Mouse (Mus musculus) erythroblast, embryonic 14.5 days (primary cell): Measurements from ENCODE around the gene St3gal5. TPM values are rescaled to one million over a fixed set of nuclear protein-coding genes. Genes with fewer than 3 reads are reported as not detected.
"Not testable (repeated sequence)": the region's sequence is repeated elsewhere in the genome, so short reads cannot be mapped to it uniquely, and the experiment has no call there.

Experiments
- H3K27me3 ChIP-seq: 2 replicates; pipeline ENCODE4 v1.6.1; 2012; ENCODE audit warnings: inconsistent platforms; ENCODE audit not compliant: control insufficient read depth
- H3K36me3 ChIP-seq: 2 replicates; pipeline ENCODE4 v1.6.1; 2012; ENCODE audit warnings: mild to moderate bottlenecking, inconsistent platforms; ENCODE audit not compliant: control insufficient read depth
- H3K4me1 ChIP-seq: 2 replicates; pipeline ENCODE4 v1.6.1; 2012; ENCODE audit warnings: inconsistent platforms; ENCODE audit not compliant: control insufficient read depth
- H3K4me3 ChIP-seq: replicated peaks from 2 replicates; pipeline ENCODE3; 2012; ENCODE audit warnings: moderate library complexity, mild to moderate bottlenecking, inconsistent platforms
- H3K9me3 ChIP-seq: 2 replicates; pipeline ENCODE4 v1.6.1; 2012; ENCODE audit warnings: low read length, inconsistent platforms, mixed read lengths; ENCODE audit not compliant: control insufficient read depth
- GATA1 ChIP-seq: IDR thresholded peaks from 2 replicates; pipeline ENCODE4 v1.6.1; 2012; ENCODE audit warnings: low read length, inconsistent platforms, mixed read lengths
- TAL1 ChIP-seq: IDR thresholded peaks from 3 replicates; pipeline ENCODE4 v1.6.1; 2012; ENCODE audit warnings: low read length, inconsistent platforms, mixed read lengths
- polyA plus RNA-seq: library from polyadenylated mRNA; stranded (reverse); fragments of >175 nt; gene quantifications from 2 replicates; pipeline ENCODE4 v1.2.3, GENCODE M21; 2012

The St3gal5 gene
- polyA plus RNA-seq, 1 experiment: 56.9 TPM

DNA sequence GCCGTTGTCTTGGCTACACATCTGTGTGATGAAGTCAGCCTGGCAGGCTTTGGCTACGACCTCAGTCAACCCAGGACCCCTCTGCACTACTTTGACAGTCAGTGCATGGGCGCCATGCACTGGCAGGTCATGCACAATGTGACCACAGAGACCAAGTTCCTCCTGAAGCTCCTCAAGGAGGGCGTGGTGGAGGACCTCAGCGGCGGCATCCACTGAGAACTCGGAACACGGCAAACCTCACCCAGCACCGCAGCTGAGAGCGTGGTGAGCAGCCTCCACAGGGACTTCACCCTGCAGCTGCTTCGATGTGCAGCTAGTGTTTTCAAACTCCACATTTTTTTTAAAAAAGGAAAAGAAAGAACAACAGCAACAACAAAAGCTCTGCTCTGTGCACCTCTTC is 56.1 kb downstream of the St3gal5 start:
- H3K36me3 ChIP-seq: peaks cover 94% of the 10 kb centered on the region
- TF ChIP-seq TAL1 (no peak), GATA1 (no peak)
- no peaks in the 10 kb centered on the region for H3K4me1 ChIP-seq
- no peak overlapping the region for H3K4me3 ChIP-seq
- H3K27me3 ChIP-seq: no peaks in the 10 kb centered on the region; the same call in 1 of the 2 replicates
- peaks cover 17% of the 10 kb centered on the region for H3K9me3 ChIP-seq

- peaks cover 12% of the 10 kb centered on the region for H3K9me3 ChIP-seq
- H3K36me3 ChIP-seq: peaks cover 93% of the 10 kb centered on the region
- H3K4me3 ChIP-seq, H3K27me3 ChIP-seq, H3K4me1 ChIP-seq: not testable (repeated sequence)
These were observed 56.6 kb downstream of the St3gal5 start for GRCm38 (mm10) chr6:72154008-72154407.

DNA sequence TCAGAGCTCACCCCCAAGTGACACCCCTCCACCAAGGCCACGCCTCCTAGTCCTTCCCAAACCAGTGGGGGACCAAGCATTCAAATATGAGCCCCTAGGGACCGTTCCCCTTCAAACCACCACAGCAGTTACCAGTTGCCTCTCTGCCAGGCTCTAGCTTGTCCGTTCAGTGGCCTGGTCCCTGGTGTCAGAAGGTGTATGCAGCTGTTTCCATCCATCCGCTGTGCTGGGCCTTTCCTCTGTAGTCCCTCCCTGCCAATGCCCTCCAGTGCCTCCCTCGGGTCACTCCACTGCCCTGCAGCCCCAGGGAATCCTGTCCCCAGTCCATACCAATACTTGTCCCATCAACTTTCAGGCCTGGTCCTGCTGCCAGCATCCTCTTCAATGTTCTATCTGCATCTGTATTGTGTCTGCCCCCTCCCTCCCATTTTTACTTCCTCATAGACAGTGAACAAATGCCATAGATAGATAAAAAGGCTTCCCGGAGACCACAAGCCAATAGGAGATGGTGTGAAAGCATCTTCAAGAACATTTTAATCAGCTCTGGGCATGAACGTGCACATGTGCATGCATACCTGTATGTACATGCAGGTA is 57.6 kb downstream of the St3gal5 start:
- no peak for TF ChIP-seq TAL1
- no peak for TF ChIP-seq GATA1
- Histone ChIP-seq H3K36me3 (peaks cover 83% of the 10 kb centered on the region), H3K4me1 (peaks cover 2% of the 10 kb centered on the region), H3K4me3 (no peak overlapping the region), H3K9me3 (peaks cover 2% of the 10 kb centered on the region), H3K27me3 (peaks cover 2% of the 10 kb centered on the region; the same call in 1 of the 2 replicates)

- no peak for TF ChIP-seq GATA1
- TF ChIP-seq TAL1: no peak
- H3K4me3 ChIP-seq: no peak overlapping the region
- peaks cover 4% of the 10 kb centered on the region; the same call in 1 of the 2 replicates for H3K27me3 ChIP-seq
- H3K4me1 ChIP-seq: peaks cover 3% of the 10 kb centered on the region
- no peaks in the 10 kb centered on the region for H3K9me3 ChIP-seq
- H3K36me3 ChIP-seq: peaks cover 77% of the 10 kb centered on the region
These were observed 58.3 kb downstream of the St3gal5 start for GRCm38 (mm10) chr6:72155649-72156048.

DNA sequence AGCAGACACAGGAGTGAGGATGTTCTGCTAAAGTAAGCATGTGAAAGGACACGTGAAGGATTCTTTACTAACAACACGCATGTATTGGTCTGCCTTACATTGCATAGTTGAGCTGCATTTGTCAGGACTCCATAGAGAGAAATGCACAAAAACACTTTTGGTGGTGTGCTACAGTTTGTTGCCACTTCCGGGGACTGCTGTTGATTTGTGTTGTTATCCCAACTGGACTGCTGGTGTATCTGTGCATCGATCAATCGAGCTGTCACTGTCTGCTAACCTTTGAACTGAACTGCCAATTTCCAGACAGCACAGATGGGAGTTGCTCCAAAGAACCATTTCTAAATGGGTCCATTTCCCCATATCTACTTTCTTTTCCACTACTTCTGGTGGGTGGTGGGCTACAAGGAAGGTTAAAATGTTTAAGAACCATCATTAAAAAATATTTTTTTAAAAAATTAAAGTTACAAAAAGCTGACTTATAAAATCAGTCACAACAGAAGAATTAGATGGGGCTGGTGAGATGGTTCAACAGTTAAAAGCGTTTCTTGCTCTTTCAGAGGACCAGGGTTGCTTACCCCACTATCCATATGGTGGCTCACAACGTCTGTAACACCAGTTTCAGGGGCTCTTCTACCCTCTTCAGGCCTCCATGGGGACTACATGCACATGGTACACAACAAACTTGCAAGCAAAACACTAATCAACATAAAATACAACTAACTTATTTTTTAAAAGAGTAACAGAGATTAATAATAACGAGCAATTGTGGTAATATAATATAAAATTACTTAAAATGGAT is 61.8 kb downstream of the St3gal5 start:
- no peaks in the 10 kb centered on the region for H3K9me3 ChIP-seq
- no peak overlapping the region for H3K4me3 ChIP-seq
- TF ChIP-seq GATA1 (no peak), TAL1 (no peak)
- H3K4me1 ChIP-seq: peaks cover 8% of the 10 kb centered on the region
- peaks cover 42% of the 10 kb centered on the region for H3K36me3 ChIP-seq
- peaks cover 10% of the 10 kb centered on the region for H3K27me3 ChIP-seq

DNA sequence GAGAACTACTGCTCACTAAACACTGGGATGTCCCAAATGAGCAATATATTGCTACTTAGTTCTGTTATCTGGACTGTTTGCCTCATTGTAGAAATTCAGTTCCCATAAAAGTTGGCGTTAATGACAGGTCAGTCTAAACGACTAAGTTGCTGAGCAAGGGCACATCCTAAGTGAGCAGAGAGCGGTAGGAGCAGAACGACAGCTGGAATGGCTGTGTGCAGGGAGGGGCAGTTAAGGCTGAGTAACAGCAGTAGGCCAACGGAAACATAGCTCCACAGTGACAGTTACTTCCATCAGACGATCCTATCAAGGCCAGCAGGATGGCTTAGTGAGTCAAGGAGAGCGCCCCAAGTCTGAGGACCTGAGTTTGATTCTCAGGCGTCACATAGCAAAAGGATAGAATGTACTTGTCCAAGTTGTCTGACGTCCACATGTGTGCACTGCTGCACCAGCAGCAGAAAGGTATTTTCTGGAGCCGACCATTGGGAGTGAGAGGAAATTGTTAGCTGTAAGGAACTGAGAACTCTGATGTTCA is 62.5 kb downstream of the St3gal5 start:
- Histone ChIP-seq H3K4me3 (no peak overlapping the region), H3K27me3 (peaks cover 10% of the 10 kb centered on the region), H3K4me1 (peaks cover 12% of the 10 kb centered on the region), H3K9me3 (no peaks in the 10 kb centered on the region), H3K36me3 (peaks cover 34% of the 10 kb centered on the region)
- TF ChIP-seq GATA1 (no peak), TAL1 (no peak)

DNA sequence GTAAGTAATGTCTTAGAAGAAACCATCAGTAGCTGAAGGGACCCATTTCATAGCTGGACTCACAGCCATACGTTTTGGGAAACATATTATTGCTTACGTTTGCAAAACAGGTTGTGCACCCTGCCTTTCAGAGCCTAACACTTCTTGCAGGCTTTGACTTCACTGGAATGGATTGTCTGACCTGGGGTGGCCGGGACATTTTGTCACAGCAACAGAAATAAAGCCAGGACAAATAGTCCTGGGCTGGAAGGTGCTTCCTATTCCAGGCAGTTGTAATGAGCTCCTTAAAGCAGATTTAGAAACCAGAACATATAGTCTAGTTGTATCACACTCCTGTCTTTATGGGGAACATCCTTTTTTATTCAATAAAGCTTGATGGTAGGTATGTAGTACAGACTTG is 63.6 kb downstream of the St3gal5 start:
- no peaks in the 10 kb centered on the region for H3K9me3 ChIP-seq
- H3K4me3 ChIP-seq: no peak overlapping the region
- TF ChIP-seq TAL1 (no peak), GATA1 (no peak)
- peaks cover 10% of the 10 kb centered on the region for H3K27me3 ChIP-seq
- peaks cover 14% of the 10 kb centered on the region for H3K4me1 ChIP-seq
- peaks cover 24% of the 10 kb centered on the region for H3K36me3 ChIP-seq

- TF ChIP-seq TAL1: no peak
- TF ChIP-seq GATA1: no peak
- no peak overlapping the region for H3K4me3 ChIP-seq
These were observed 64.4 kb downstream of the St3gal5 start for GRCm38 (mm10) chr6:72161751-72162150.

DNA sequence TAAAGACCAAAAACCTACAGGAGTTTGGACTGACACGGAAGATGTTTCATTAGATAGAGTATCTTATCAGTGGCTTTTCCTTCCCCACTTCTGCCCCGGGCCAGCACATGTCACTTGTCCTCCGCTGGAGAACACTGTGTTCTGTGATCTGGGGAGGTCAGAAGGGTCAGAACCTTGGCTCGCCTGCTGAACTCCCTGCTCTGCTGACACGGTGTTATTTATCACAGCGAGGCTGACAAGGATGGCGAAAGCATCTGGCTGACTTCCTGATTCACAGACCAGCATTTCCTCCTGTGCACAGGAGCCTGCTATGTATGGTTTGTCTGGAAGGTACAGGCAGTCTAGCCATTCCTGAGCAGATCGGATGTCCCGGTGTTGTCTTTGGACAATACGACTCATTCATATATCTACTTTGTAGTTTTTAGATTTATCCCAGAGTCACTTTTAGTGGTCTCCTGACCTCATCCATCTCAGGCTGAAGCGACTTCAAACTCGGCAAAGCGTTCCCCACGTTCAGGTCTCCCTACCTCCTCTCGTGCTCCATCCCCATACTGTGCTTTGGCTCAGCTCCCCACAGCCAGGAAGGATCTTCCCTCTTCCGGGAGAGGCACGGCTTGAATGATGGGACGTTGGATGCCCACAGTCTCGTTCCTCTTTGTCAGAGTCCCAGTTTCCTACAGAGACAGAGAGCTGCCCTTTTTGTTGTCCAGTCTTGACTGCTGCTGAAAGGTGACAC is 64.9 kb downstream of the St3gal5 start:
- Histone ChIP-seq H3K36me3 (peaks cover 12% of the 10 kb centered on the region), H3K27me3 (peaks cover 10% of the 10 kb centered on the region), H3K4me1 (peaks cover 14% of the 10 kb centered on the region), H3K4me3 (no peak overlapping the region), H3K9me3 (no peaks in the 10 kb centered on the region)
- no peak for TF ChIP-seq GATA1
- no peak for TF ChIP-seq TAL1

More at GRCm38 (mm10) chr6:72161751-72162150, 64.4 kb downstream of the St3gal5 start:
- peaks cover 16% of the 10 kb centered on the region for H3K36me3 ChIP-seq
- H3K9me3 ChIP-seq: no peaks in the 10 kb centered on the region
- peaks cover 14% of the 10 kb centered on the region for H3K4me1 ChIP-seq
- H3K27me3 ChIP-seq: peaks cover 10% of the 10 kb centered on the region
